Mouse (Mus musculus) intestine, embryonic 14.5 days (tissue): ENCODE measurements around the gene Crip2. TPM values are rescaled to one million over a fixed set of nuclear protein-coding genes. Genes with fewer than 3 reads are reported as not detected.
A peak's percentile ranks its signal among the peaks of the same experiment; 100 is the strongest.

Experiments used
- ATAC-seq: fragments of 200-750 bp; cut with Nextera tagmentation; replicated peaks from 2 replicates; pipeline ENCODE4 v1.8.0; 2017; ENCODE audit warnings: low read depth, moderate number of reproducible peaks, moderate TSS enrichment, moderate library complexity; ENCODE audit not compliant: low FRiP score, low TSS enrichment
- DNase-seq: peaks from one replicate; pipeline ENCODE4 v3.0.0-alpha.2; 2018; ENCODE audit warnings: low spot score
- H3K27ac ChIP-seq: fragments of 300-500 bp; sonication (generic); 2 replicates; pipeline ENCODE4 v1.5.1; 2014; ENCODE audit warnings: low read depth, mild to moderate bottlenecking, control low read depth
- H3K27me3 ChIP-seq: fragments of 300-500 bp; sonication (generic); replicated peaks from 2 replicates; pipeline ENCODE4 v1.6.1; 2014; ENCODE audit warnings: low read length, control low read depth; ENCODE audit not compliant: control insufficient read depth, insufficient read depth
- H3K36me3 ChIP-seq: fragments of 300-500 bp; sonication (generic); 2 replicates; pipeline ENCODE4 v1.6.1; 2014; ENCODE audit warnings: low read length, control low read depth; ENCODE audit not compliant: control insufficient read depth, insufficient read depth
- H3K4me1 ChIP-seq: fragments of 300-500 bp; sonication (generic); replicated peaks from 2 replicates; pipeline ENCODE4 v1.6.1; 2014; ENCODE audit warnings: low read length, control low read depth, mixed read lengths; ENCODE audit not compliant: control insufficient read depth, insufficient read depth
- H3K4me2 ChIP-seq: fragments of 300-500 bp; sonication (generic); 2 replicates; pipeline ENCODE4 v1.6.1; 2014; ENCODE audit warnings: low read length
- H3K4me3 ChIP-seq: fragments of 300-500 bp; sonication (generic); 2 replicates; pipeline ENCODE4 v1.5.1; 2014; ENCODE audit warnings: low read depth, low read length, control low read depth, mixed read lengths
- H3K9ac ChIP-seq: fragments of 300-500 bp; sonication (generic); 2 replicates; pipeline ENCODE4 v1.6.1; 2014; ENCODE audit warnings: mild to moderate bottlenecking, low read length
- H3K9me3 ChIP-seq: fragments of 300-500 bp; sonication (generic); 2 replicates; pipeline ENCODE4 v1.6.1; 2016; ENCODE audit warnings: low read length, control low read depth; ENCODE audit not compliant: control insufficient read depth
- WGBS: fragments of 180-500 bp; shearing (Covaris S2); extraction: QIAGEN DNeasy Blood & Tissue Kit; methylation state at CpG from one replicate; pipeline ENCODE4 v1.1.7; 2014; 5-methylcytosine and 5-hydroxymethylcytosine counted together
- polyA plus RNA-seq: library from polyadenylated mRNA; unstranded; fragments of >200 nt; fragmentation: Nextera tagmentation; extraction: Ambion mirVana; gene quantifications from 2 replicates; pipeline ENCODE4 v1.2.1, GENCODE M21; 2014

Gene Crip2
- polyA plus RNA-seq, 1 experiment from 2014 or later, result 124 TPM

DNA sequence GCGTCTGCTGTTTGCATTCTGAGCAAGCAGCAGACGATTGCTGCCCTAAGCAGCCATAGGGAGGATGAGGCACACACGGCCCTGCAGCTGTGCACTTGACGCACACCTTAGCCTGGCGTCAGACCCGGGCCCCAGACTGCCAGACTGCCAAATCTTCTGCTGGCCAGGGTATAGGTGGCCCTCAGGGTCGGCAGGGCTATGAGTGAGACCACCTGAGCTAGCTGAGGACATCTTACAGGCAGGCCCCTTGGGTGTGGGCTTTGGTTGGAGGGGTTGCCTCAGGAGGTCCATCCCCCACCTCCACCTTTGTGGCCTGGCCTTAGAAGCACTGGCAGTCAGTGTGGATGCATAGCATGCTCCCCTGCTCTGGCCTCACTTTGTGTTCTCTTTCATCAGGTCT, 4.6 kb upstream of the Crip2 start:
- WGBS, result 87% methylated on average over 7 of the region's 7 CpGs
- Histone ChIP-seq H3K4me1 (peaks cover 15% of the 10 kb centered on the region), H3K36me3 (peaks cover 82% of the 10 kb centered on the region), H3K9me3 (no peaks in the 10 kb centered on the region), H3K27me3 (no peaks in the 10 kb centered on the region), H3K9ac (no peak overlapping the region), H3K4me2 (no peak overlapping the region), H3K27ac (no peak overlapping the region), H3K4me3 (no peak overlapping the region)
- DNase-seq (no peak), ATAC-seq (no peak)

DNA sequence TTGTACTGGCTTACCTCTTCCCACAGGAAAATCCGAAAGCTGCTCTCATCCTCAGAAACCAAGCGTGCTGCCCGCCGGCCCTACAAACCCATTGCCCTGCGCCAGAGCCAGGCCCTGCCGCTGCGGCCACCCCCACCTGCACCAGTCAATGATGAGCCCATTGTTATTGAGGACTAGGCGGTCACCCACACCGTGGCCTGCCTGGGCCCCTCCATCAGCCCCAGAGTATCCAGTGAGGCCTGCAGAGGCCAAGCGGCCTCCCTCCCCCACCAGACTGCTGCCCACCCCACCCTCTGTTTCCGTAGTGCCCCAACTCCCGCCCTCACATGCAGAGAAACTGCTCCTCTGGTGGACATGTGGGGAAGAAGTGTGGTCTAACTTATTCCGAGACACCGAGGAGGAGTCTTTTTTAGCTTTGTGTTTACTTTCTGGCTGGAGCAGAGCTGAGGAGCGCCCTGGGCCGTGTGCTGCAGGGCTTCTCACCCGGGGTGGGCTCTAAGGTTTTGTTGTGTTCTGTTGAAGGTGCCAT, 3.5 kb upstream of the Crip2 start:
- Histone ChIP-seq H3K27ac (no peak overlapping the region), H3K36me3 (peaks cover 70% of the 10 kb centered on the region), H3K4me3 (no peak overlapping the region), H3K9me3 (no peaks in the 10 kb centered on the region), H3K9ac (no peak overlapping the region), H3K27me3 (peaks cover 10% of the 10 kb centered on the region), H3K4me2 (no peak overlapping the region), H3K4me1 (peaks cover 15% of the 10 kb centered on the region)
- 78% methylated on average over 17 of the region's 17 CpGs for WGBS
- ATAC-seq (no peak), DNase-seq (no peak)

DNA sequence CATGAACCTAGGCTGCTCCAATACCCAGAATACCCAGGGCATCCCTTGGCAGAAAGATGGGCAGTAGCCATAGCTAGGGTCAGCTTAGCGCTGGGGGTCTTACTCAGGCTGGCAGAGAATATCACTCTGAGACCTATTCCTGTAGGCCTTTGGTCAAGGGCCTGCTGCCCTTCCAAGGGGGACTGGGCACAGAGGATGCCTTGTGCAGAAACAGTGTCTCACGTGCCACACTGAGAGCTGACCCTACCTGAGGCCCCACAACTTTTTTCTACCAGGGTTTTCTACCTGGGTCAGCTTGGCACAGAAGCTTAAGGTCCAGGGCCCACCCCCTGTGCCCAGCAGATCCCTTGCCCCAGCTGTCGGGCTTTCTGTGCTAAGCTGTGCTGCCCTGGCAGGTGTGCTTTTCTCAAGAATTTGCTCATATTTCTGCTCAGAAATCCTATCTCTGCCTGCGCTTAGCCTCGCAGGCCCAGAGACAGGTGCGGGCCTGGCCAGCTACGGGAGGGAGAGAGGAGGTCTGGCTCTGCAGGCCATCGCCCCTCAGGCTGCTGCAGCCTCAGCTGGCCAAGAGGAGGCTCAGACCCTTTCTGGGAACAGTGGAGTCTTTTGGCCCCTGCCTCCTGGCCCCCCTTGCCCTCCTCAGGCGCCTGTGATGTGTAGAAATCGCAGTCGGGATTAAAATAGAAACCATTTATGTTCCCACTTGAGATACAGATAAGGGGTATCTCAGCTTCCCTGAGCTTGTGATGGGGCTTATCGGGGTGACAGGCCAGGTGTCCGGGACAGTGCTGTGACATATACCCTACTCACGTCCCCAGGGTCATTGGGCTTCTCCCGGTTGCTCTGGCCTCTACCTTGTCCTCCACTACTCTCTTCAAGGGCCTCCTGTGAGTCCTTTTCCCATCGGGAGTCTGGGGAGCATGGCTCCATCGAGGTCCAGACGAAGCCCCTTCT, 2.5 kb upstream of the Crip2 start:
- H3K4me2 ChIP-seq, result no peak overlapping the region
- H3K4me1 ChIP-seq, result peaks cover 25% of the 10 kb centered on the region
- H3K9me3 ChIP-seq, result no peaks in the 10 kb centered on the region
- H3K4me3 ChIP-seq, result no peak overlapping the region
- no peak overlapping the region for H3K27ac ChIP-seq
- 86% methylated on average over 18 of the region's 18 CpGs for WGBS
- H3K27me3 ChIP-seq, result peaks cover 14% of the 10 kb centered on the region
- H3K9ac ChIP-seq, result no peak overlapping the region
- H3K36me3 ChIP-seq, result peaks cover 60% of the 10 kb centered on the region
- no peak for ATAC-seq
- no peak for DNase-seq

DNA sequence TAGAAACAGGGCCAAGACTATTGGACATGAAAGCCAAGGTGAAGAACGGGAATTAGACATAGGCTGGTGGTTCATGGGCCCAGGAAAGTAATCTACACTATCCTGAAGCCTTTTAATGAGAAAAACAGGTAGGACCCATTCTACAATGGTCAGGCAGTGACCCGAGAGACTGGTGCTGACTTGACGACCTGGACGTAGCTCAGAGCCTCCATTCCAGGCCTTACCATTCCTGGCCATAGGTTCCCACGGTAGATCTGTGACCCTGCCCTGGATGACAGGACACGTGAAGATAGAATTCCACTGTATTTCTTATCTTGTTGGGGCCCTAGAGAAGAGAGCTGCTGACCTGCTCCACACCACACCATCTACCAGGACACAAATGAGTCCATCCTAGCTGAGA, 1.7 kb upstream of the Crip2 start:
- Histone ChIP-seq H3K27ac (no peak overlapping the region), H3K27me3 (peaks cover 14% of the 10 kb centered on the region), H3K4me1 (peaks cover 25% of the 10 kb centered on the region), H3K4me3 (no peak overlapping the region), H3K36me3 (peaks cover 53% of the 10 kb centered on the region), H3K9me3 (no peaks in the 10 kb centered on the region), H3K4me2 (no peak overlapping the region), H3K9ac (no peak overlapping the region)
- WGBS, result 76% methylated on average over 6 of the region's 6 CpGs
- DNase-seq, result no peak
- no peak for ATAC-seq

DNA sequence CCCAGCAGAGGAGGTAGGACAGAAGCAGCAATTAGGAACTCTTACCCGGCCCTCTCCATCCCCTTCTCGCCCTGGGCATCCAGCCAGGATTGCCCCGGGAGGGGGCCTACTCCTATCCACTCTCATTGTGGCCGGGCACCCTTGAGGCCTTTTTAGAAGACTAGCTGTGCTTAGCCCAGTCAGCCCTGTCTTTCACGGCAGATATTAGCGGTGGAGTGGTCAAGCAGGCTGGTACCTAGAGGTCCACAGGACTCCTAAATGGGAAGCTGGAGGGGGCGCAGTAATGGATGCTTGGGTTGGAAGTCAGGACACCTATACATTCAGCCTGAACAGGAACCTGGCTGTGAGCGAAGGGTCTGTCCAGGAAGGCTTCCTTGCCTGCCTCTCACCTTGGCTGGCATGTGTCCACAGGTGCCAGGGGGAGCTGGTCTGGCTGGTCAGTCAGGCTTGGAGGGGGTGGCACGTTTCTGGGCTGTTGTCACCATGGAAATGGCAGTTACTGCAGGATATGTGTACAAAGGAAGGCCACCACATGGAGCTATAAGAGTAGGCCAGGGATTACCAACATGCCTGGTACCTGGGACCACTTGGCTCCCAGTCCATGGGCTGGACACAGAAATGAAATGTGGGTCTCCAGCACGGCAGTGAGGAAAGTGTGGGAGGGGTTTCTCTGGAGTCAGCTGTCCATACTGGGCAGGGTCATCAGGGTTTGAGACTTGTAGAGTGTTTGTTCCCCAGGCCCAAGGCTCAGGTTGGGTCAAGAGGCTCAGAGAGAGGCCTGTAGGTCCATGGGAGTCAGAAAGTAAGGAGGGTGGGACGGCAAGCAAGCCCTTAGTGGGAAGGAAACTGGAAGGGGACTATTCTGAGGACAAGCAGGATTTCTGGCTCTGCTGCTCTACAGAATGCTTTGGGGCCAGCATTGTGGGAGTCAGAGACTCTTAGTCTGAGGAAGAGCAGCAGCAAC, 853 bp upstream of the Crip2 start:
- Histone ChIP-seq H3K4me1 (peaks cover 26% of the 10 kb centered on the region), H3K9ac (0 out of 2 replicates have a peak overlapping the region, but pooled peaks have one; percentile 22), H3K36me3 (peaks cover 44% of the 10 kb centered on the region), H3K27me3 (peaks cover 14% of the 10 kb centered on the region), H3K27ac (peak overlapping the region; percentile 57; the same call in 1 of the 2 replicates), H3K4me3 (peak overlapping the region; percentile 48), H3K4me2 (peak overlapping the region; percentile 50), H3K9me3 (no peaks in the 10 kb centered on the region)
- DNase-seq, result no peak
- ATAC-seq, result no peak
- WGBS, result 48% methylated on average over 11 of the region's 11 CpGs

DNA sequence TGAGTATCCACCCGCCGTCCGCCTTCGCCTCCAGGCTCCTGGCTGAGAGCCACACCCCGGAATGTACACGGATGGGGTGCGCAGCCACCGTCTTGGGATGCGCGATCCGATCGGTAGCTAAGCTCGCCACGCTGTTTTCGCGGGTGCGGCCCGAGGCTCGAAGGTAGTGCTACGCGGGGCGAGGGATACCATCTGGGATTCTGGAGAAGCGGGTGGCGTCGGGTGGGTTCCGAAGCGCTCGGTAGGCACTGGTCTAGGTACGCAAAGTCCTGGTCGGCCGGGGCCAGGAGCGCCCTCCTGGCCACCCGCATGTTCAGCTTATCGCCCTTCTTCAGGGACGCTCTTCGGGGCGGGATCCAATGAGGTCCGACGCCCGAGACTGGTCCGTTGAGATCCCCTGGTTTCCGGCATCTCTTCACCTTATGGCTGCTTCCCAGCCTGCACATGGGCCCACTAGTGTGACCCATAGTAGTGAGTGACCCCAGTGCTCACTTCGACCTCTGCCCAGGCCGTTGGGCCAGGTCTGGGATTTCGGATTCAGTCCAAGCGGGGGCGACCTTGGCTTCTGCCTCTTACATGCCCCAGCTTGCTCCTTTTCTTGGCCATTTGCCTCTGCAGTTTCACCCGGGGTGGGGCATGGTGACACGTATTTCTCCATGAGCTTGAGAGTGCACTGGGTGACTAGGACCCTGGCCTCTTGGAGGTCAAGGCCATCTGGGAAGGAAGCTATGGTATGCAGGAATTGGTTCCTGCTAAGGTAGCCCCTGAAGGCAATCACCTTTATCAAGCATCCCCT, 778 bp downstream of the Crip2 start:
- DNase-seq (no peak), ATAC-seq (no peak; the same call in none of the 2 replicates)
- Histone ChIP-seq H3K4me1 (peaks cover 26% of the 10 kb centered on the region), H3K4me3 (peak overlapping the region; percentile 48), H3K9me3 (no peaks in the 10 kb centered on the region), H3K27me3 (peaks cover 14% of the 10 kb centered on the region), H3K27ac (peak overlapping the region; percentile 59; the same call in 1 of the 2 replicates), H3K4me2 (peak overlapping the region; percentile 50), H3K9ac (peak overlapping the region; percentile 38), H3K36me3 (peaks cover 28% of the 10 kb centered on the region)
- 4% methylated on average over 49 of the region's 49 CpGs for WGBS

DNA sequence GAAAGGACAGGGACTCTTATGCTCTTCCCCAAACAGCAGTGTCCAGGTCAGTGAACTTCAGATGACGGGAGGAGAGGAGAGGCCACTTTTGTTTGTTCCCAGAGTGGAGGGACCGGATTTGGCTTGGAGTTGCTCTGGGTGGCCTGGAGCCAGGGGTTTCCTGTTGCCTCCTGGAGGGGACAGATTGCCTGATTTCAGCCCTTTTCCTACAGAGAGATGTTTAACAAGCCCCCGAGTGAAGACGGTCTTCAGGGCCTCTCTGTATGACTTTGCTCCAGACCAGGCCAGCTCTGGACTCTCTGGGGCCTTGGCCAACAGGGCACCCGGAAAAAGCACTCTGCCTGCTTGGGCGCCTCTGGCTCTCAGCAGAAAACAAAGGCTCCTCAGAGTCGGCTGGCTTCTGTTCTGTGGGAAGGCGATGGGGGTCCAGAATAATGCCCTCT, 1.5 kb downstream of the Crip2 start:
- Histone ChIP-seq H3K4me1 (peaks cover 30% of the 10 kb centered on the region), H3K27me3 (peaks cover 14% of the 10 kb centered on the region), H3K27ac (peak overlapping the region; percentile 59; the same call in 1 of the 2 replicates), H3K36me3 (peaks cover 20% of the 10 kb centered on the region), H3K9me3 (no peaks in the 10 kb centered on the region), H3K4me3 (peak overlapping the region; percentile 48; the same call in 1 of the 2 replicates), H3K4me2 (peak overlapping the region; percentile 50), H3K9ac (no peak overlapping the region)
- no peak for ATAC-seq
- no peak for DNase-seq
- 59% methylated on average over 8 of the region's 8 CpGs for WGBS
